Mouse (Mus musculus): ENCODE results near the gene Hck.

Gene Hck

DNA sequence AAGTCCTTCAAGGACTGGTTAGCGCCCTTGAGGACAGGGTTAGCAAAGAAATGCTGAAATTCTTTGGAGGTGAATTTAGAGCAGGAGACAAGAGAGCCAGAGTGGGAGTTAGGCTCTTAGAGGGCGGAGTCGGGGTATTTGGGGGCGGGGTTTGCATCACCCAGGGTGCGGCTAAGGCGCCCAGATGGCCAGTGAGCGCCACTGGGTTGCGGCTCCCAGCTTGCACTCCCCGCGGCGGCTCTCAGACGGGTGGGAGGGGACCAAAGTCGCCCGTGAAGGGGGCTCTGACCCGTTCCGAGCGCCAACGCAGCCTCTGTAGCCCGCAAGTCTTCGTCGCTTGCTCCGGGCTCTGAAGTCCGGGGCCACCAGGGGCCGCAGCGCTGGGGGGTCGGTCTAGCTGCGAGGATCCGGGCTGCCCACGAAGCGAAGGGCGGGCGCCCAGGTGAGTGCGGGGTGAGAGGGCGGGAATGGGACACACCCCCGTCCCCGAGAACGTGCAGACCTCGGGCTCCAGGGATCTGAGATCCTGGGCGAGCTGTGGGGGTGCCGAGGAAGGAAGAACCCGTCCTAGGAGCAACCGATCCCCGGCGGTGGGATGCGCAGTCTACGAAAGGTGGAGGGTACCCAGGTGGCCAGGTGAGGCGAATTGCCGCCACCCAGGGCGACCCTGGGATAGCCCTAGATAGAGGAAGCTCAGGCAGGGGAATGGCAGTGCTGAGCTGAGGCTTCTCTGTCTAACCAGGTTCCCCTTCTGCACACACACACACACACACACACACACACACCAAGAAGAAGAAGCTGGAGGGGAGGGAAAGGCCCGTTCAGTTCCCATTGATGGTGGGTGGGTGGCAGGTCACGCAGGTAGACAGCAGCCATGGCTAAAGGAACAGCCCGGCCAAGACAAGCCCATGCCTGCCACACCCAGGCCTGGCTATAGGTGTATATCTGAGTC, at the start of gene Hck:
Hck (plus strand) TSS at position 156 of the 952 bp plus-strand sequence.
- DNase-seq (ENCODE audit: low spot score in 2 of 2) = peak; percentile 45 to 79

- no peak for DNase-seq (ENCODE audit: low spot score in 2 of 2)
Observed at GRCm38 (mm10) chr2:153060216-153060615, 48.1 kb upstream of the Hck start.

- DNase-seq (ENCODE audit: low spot score in 2 of 2) = no peak
Observed at GRCm38 (mm10) chr2:153063394-153063793, 44.9 kb upstream of the Hck start.

GRCm38 (mm10) chr2:153064190-153064970, 43.9 kb upstream of the Hck start:
- no peak for DNase-seq (ENCODE audit: low spot score in 2 of 2)

GRCm38 (mm10) chr2:153065747-153066508, 42.3 kb upstream of the Hck start, which contains the start of gene Ccm2l:
Ccm2l (plus strand) TSS chr2:153065955.
- DNase-seq (ENCODE audit: low spot score in 2 of 2) = no peak

DNA sequence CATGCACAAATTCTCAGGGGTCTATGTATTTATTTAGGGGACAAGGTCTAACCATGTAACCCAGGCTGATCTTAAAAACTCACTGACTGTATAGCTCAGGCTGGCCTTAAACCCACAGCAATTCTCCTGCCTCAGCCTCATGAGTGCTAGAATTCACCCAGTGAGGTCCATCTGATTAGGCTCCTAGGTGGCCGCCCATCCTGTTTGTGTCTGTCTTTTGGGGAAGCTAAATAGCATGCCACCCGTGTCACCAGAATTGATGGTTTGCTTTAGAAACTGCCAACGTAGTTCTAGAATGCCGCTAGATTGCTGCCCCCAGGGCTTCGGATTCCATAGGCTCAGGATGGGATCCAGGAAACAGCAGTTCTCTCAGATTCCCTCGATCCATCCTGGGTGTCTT, 41.3 kb upstream of the Hck start:
- no peak for DNase-seq (ENCODE audit: low spot score in 2 of 2)

DNA sequence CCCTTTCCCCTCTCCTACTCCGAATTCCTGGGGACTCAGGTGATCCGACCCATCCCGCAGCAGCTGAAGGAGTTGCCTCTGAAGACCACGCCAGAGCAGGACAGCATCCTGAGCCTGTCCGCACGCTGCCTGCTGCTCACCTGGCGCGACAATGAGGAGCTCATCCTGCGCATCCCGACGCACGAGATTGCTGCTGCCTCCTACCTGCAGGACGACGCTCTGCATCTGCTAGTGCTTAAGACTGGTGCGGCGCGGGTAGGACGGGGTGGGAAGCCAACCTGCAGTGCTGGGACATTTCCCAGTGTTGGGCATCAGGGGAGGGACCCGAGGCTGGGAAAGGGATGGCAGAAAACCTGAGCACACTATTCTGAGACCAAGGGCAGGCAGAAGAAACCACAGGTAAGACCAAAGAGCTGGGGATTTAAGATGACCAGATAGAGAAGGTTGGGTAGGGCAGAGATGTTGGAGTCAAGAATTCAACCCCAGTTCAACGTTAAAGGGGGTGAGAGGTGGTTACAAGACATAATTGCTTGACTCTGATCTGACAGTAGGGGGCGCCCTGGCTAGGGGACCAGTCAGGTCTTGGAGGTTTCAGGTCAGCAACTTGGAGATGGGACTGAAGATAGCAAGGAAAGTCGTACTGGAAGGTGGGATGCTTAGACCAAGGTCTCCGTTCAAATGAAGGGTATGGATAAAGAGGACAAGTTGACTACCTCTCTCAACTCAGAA, 37.3 kb upstream of the Hck start:
- DNase-seq (ENCODE audit: low spot score in 2 of 2) = peak in 1 of 2 experiments; percentile 58

DNA sequence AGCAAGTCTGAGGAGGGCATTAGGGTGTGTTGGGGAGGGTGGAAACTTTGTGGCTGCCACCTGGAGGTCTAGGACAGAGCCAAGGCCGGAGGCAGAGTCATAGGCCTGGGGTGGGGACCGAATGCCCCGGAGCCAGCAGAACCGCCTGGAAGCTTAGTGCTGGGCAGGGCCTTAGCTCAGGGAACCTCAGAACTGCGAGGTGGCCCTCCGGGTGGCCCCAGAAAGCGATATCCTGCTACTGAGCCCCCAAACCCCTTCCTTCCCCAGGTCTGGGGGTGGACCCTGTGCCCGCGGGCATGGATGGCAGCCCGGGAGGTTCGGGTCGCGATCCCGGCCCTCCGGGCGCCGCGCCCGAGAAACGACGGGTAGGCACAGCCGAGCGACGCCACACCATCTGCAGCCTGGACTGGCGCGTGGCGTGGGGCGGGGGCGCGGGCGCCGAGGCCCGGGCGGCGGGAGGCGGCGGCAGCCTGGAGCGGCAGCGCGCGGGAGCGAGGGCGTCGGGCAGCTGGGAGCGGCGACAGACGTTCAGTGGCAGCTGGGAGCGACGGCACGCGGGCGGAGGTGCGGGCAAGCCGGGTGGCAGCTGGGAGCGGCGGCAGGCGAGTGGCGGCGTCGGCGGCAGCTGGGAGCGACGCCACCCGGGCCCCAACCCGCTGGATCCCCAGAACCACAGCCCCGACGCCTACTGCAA, 36.6 kb upstream of the Hck start:
- no peak for DNase-seq (ENCODE audit: low spot score in 2 of 2)

GRCm38 (mm10) chr2:153074651-153075050, 33.6 kb upstream of the Hck start:
- no peak for DNase-seq (ENCODE audit: low spot score in 2 of 2)

DNA sequence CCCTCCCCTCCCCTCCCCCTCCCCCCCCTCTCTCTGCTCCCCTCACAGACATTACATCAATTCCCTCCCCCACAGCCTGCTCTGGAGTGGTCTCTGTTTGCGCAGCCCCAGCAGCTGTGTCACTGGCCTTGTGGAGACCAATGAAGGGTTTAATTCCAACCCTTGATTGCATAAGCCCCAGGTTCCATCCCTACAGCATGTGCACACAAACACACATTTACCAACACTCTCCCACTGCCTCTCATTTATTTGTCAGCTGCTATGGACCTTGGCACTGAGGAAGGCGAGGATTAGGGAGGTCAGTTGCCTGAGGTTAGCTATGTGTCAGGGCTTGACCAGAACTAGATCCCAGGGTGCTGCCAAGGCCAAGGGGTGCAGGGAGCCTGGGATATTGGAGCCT, 32.3 kb upstream of the Hck start:
- DNase-seq (ENCODE audit: low spot score in 2 of 2) = no peak

- DNase-seq (ENCODE audit: low spot score in 2 of 2) = peak; percentile 64 to 85
Observed at GRCm38 (mm10) chr2:153080841-153081523, 27.3 kb upstream of the Hck start.

DNA sequence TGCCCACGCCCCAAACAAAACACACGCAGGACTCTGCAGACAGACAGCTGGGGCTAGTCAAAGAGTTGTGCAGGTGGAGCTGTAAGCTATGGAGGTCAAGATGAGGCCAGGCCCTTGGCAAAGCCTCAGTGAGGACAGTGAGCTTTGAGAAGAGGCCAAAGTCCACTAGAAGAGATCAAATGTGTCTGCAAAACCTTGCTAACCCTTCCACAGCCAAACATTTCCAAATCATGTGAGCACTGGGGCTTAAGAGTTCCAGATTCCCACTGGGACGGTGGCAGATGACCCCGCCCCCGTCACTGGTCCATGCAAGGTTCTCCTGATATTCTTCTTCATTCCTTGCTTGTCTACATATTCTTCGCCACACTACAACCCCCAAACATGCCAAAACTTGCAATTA, 26.4 kb upstream of the Hck start:
- no peak for DNase-seq (ENCODE audit: low spot score in 2 of 2)

GRCm38 (mm10) chr2:153083275-153083674, 25.0 kb upstream of the Hck start:
- DNase-seq (ENCODE audit: low spot score in 2 of 2) = no peak

DNA sequence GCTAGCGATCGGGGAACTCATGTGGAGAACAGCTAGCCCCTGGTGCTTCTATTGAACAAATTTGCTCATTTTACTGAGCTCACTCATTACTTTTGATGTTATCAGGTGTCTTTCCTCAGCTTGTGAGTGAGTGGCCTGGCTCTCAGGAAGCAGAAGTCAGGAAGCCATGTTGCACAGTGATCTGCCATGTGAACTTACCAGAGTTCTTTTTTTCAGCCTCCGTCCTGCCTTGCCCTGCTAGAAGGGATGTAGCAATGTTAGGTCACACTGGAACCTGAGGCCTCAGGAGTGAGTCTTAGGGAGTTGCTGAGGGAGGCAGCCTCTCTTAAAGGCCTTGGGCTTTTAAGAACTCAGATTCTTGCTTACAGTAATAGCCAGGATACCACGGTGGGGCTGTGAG, 24.4 kb upstream of the Hck start:
- no peak for DNase-seq (ENCODE audit: low spot score in 2 of 2)

DNA sequence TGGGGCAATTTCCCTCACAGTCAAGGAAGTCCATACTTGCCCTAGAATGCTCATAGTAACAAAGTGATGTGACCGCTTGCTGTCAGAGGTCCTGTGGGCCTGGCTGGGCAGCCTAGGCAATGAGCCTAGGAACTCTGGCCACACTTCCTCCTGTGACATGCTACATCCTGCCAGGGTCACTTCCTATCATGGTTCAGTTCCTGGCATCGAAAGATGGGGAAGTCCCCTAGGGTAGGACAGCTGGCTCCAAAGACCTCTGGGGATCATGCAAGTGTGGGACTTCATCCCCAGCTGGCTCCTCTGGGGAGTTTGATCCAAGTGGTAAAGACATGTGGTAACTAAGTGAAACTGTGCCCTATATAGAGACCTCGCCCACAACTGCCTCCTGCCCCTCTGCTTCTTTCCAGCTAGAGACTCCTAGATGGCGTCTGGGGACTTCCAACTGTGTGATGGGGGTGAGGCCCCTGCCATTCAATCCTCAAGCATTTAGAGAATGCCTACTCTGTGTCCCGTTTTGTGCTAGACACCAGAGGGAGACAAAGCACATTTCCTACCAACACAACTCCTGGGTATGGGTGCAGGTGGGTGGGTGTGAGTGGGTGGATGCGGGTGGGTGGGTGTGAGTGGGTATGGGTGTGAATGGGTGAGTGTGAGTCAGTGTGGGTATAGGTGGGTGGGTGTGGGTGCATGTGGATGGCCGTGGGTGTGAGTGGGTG, 23.8 kb upstream of the Hck start:
- DNase-seq (ENCODE audit: low spot score in 2 of 2) = peak in 1 of 2 experiments; percentile 53

GRCm38 (mm10) chr2:153085556-153085955, 22.7 kb upstream of the Hck start:
- no peak for DNase-seq (ENCODE audit: low spot score in 2 of 2)

GRCm38 (mm10) chr2:153086166-153086565, 22.1 kb upstream of the Hck start:
- no peak for DNase-seq (ENCODE audit: low spot score in 2 of 2)

- DNase-seq (ENCODE audit: low spot score in 2 of 2) = no peak
Observed at GRCm38 (mm10) chr2:153087091-153087490, 21.2 kb upstream of the Hck start.

DNA sequence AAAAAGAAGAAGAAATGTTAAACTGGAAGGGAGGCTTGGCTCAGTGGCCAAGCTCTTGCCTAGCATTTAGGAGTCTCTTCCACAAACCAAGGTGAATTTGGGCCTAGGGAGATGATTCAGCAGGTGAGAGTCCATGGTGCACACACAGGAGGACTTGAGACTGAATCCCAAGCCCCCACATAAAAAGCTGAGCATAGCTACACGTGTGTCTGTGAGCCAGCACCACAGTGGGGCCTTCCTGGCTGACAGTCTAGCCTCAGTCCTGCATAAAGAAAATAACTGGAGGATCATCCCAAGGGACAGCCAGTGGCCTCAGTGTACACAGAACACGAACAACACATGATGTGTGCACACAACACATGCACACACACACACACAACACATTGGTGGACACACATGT, 19.0 kb upstream of the Hck start:
- DNase-seq (ENCODE audit: low spot score in 2 of 2) = no peak

Data from spleen, postnatal 10 days (tissue).